Mouse (Mus musculus) megakaryocyte progenitor cell, adult 5-6 weeks (primary cell): ENCODE results near the gene A2ml1. TPM values are rescaled to one million over a fixed set of nuclear protein-coding genes. Genes with fewer than 3 reads are reported as not detected.

Experiments used
- total RNA-seq, 2 experiments: library from RNA; stranded (forward) in 1 of 2; stranded (reverse) in 1 of 2; fragments of 157-497, 149-512 nt in 1 of 2; fragments of 200-1000 nt in 1 of 2; gene quantifications; 2 replicates each; pipeline versions ENCODE4 v1.2.3 to v1.2.4; 2015 to 2017

Gene A2ml1
- total RNA-seq, 2 experiments from 2014 or later: not detected

Other genes with a start within 250 kb of the A2ml1 start
- gene Tulp3, start 225.8 kb downstream of the A2ml1 start, total RNA-seq (2015): 0.12 and 1.3 TPM in 2 replicates
- 0.20 and 0.29 TPM in 2 replicates for gene Tulp3, start 225.8 kb downstream of the A2ml1 start, total RNA-seq (2017)
- gene Rhno1, start 218.7 kb downstream of the A2ml1 start, total RNA-seq (2015): 53.5 and 71.5 TPM in 2 replicates
- 47.8 and 54.8 TPM in 2 replicates for gene Rhno1, start 218.7 kb downstream of the A2ml1 start, total RNA-seq (2017)
- gene Foxm1, start 218.6 kb downstream of the A2ml1 start, total RNA-seq (2015): 40.3 and 41.8 TPM in 2 replicates
- 12.3 and 15.5 TPM in 2 replicates for gene Foxm1, start 218.6 kb downstream of the A2ml1 start, total RNA-seq (2017)
- not detected in 2 replicates for gene Tex52, start 206.2 kb downstream of the A2ml1 start, total RNA-seq (2015)
- gene Tex52, start 206.2 kb downstream of the A2ml1 start, total RNA-seq (2017): 0.30 TPM in 1 of 2 replicates, not detected in the other
- not detected in 2 replicates for gene Gm44596, start 206.1 kb downstream of the A2ml1 start, total RNA-seq (2015)
- gene Gm44596, start 206.1 kb downstream of the A2ml1 start, total RNA-seq (2017): not detected in 2 replicates
- not detected in 2 replicates for gene Nrip2, start 182.3 kb downstream of the A2ml1 start, total RNA-seq (2015)
- not detected in 2 replicates for gene Nrip2, start 182.3 kb downstream of the A2ml1 start, total RNA-seq (2017)
- 24.1 and 33.1 TPM in 2 replicates for gene Itfg2, start 156.7 kb downstream of the A2ml1 start, total RNA-seq (2015)
- gene Itfg2, start 156.7 kb downstream of the A2ml1 start, total RNA-seq (2017): 12.9 and 15.6 TPM in 2 replicates
- gene Fkbp4, start 142.9 kb downstream of the A2ml1 start, total RNA-seq (2015): 124 and 149 TPM in 2 replicates
- gene Fkbp4, start 142.9 kb downstream of the A2ml1 start, total RNA-seq (2017): 373 and 394 TPM in 2 replicates
- not detected in 2 replicates for gene Pzp, start 54.9 kb downstream of the A2ml1 start, total RNA-seq (2015)
- gene Pzp, start 54.9 kb downstream of the A2ml1 start, total RNA-seq (2017): not detected in 2 replicates
- gene Klrb1a, start 41.9 kb upstream of the A2ml1 start, total RNA-seq (2015): 0.74 TPM in 1 of 2 replicates, not detected in the other
- not detected in 2 replicates for gene Klrb1a, start 41.9 kb upstream of the A2ml1 start, total RNA-seq (2017)
- not detected in 2 replicates for gene Clec2h, start 80.8 kb upstream of the A2ml1 start, total RNA-seq (2015)
- not detected in 2 replicates for gene Clec2h, start 80.8 kb upstream of the A2ml1 start, total RNA-seq (2017)
- gene Klrb1, start 141.5 kb upstream of the A2ml1 start, total RNA-seq (2015): not detected in 2 replicates
- gene Klrb1, start 141.5 kb upstream of the A2ml1 start, total RNA-seq (2017): not detected in 2 replicates
- 0.07 and 0.96 TPM in 2 replicates for gene Klrb1c, start 207.6 kb upstream of the A2ml1 start, total RNA-seq (2015)
- 0.37 and 0.51 TPM in 2 replicates for gene Klrb1c, start 207.6 kb upstream of the A2ml1 start, total RNA-seq (2017)
- not detected in 2 replicates for gene Gm44511, start 244.7 kb upstream of the A2ml1 start, total RNA-seq (2015)
- gene Gm44511, start 244.7 kb upstream of the A2ml1 start, total RNA-seq (2017): not detected in 2 replicates
- 0.32 and 1.4 TPM in 2 replicates for gene Klrb1b, start 244.7 kb upstream of the A2ml1 start, total RNA-seq (2015)
- not detected in 2 replicates for gene Klrb1b, start 244.7 kb upstream of the A2ml1 start, total RNA-seq (2017)